15 mouse cellular contexts compared by ENCODE assay signal in genomic region chr6:88928026-88928425, GRCm38 (mm10). TPM values are rescaled to one million over a fixed set of nuclear protein-coding genes. Genes with fewer than 3 reads are reported as not detected.
A peak's percentile ranks its signal among the peaks of the same experiment; 100 is the strongest.
DNase-seq lines count a peak whose midpoint lies in the region.
"Had no signal": no experiment of that assay in that cellular context is flagged by ENCODE, and none has a peak within 500 bp of the region (broad histone marks: within the 10 kb centered on the region; RNA-seq: fewer than 3 reads in every experiment).

No protein-coding gene starts in this region.

- H3K4me3 ChIP-seq in heart, embryonic 10.5 days, result no peak overlapping the region
- H3K4me3 ChIP-seq in limb, embryonic 10.5 days, result no peak overlapping the region
- H3K4me3 ChIP-seq: embryonic facial prominence, embryonic 12.5 days; kidney, embryonic 15.5 days; layer of hippocampus, adult 2 months; limb, embryonic 15.5 days; lung, embryonic 15.5 days; stomach, embryonic 15.5 days had no signal

- H3K27ac ChIP-seq in heart, embryonic 10.5 days, result 0 out of 2 replicates have a peak overlapping the region, but pooled peaks have one; percentile 48
- H3K27ac ChIP-seq in limb, embryonic 10.5 days, result peak overlapping the region; percentile 32; the same call in 1 of the 2 replicates
- H3K27ac ChIP-seq: embryonic facial prominence, embryonic 12.5 days; kidney, embryonic 15.5 days; limb, embryonic 15.5 days; lung, embryonic 15.5 days; stomach, embryonic 15.5 days had no signal

- no peaks in the 10 kb centered on the region for H3K36me3 ChIP-seq in heart, embryonic 10.5 days
- H3K36me3 ChIP-seq in limb, embryonic 10.5 days, result no peaks in the 10 kb centered on the region
- H3K36me3 ChIP-seq: embryonic facial prominence, embryonic 12.5 days; kidney, embryonic 15.5 days; limb, embryonic 15.5 days; lung, embryonic 15.5 days; stomach, embryonic 15.5 days had no signal

- WGBS in heart, embryonic 10.5 days, result 90% methylated on average over 1 of the region's 1 CpGs
- WGBS in limb, embryonic 10.5 days, result 83% methylated on average over 1 of the region's 1 CpGs

- no peaks in the 10 kb centered on the region for H3K9me3 ChIP-seq in heart, embryonic 10.5 days
- no peaks in the 10 kb centered on the region for H3K9me3 ChIP-seq in limb, embryonic 10.5 days (replicated peaks)
- H3K9me3 ChIP-seq: embryonic facial prominence, embryonic 12.5 days; kidney, embryonic 15.5 days; limb, embryonic 15.5 days; lung, embryonic 15.5 days; stomach, embryonic 15.5 days had no signal

- no peak for DNase-seq in heart, embryonic 10.5 days (ENCODE audit: low spot score)
- no peak for DNase-seq in heart, adult 18-20 months
- DNase-seq in 3T3-L1 (ENCODE audit: low read depth, low spot score), result peak; percentile 40
- DNase-seq in cerebellum, adult 9-11 months, result peak; percentile 74
- no peak for DNase-seq in limb, embryonic 10.5 days (ENCODE audit: low spot score)
- DNase-seq in T-cell, adult 2 months (ENCODE audit: low spot score), result no peak
- no peak for DNase-seq in left cerebral cortex, adult 11 months (ENCODE audit: low spot score)

- peaks cover 7% of the 10 kb centered on the region; the same call in 1 of the 2 replicates for H3K27me3 ChIP-seq in heart, embryonic 10.5 days (ENCODE audit: insufficient read depth, poor library complexity, severe bottlenecking)
- H3K27me3 ChIP-seq in limb, embryonic 10.5 days (ENCODE audit: low read depth, poor library complexity, severe bottlenecking), result no peaks in the 10 kb centered on the region
- H3K27me3 ChIP-seq: embryonic facial prominence, embryonic 12.5 days; kidney, embryonic 15.5 days; limb, embryonic 15.5 days; lung, embryonic 15.5 days; stomach, embryonic 15.5 days had no signal

- H3K4me1 ChIP-seq in heart, embryonic 10.5 days, result peaks cover 57% of the 10 kb centered on the region
- peaks cover 33% of the 10 kb centered on the region for H3K4me1 ChIP-seq in limb, embryonic 10.5 days

RNA-seq across cellular contexts. Expression of gene Tpra1, which starts 26.0 kb away (rescaled TPM):
- polyA plus RNA-seq in heart, embryonic 10.5 days (2016; fragmentation: Nextera tagmentation; extraction: Ambion mirVana), result 46.1 and 52.4 TPM in 2 replicates
- 10 to 100 TPM; 35.0 to 37.1 TPM for total RNA-seq in heart, adult 18-20 months (2021)
- polyA plus RNA-seq in limb, embryonic 10.5 days (2016; fragmentation: Nextera tagmentation; extraction: Ambion mirVana), result 48.7 and 60.3 TPM in 2 replicates

RNA-seq across cellular contexts. Expression of gene Mcm2, which starts 29.4 kb away (rescaled TPM):
- 184 TPM in 2 replicates for polyA plus RNA-seq in heart, embryonic 10.5 days (2016; fragmentation: Nextera tagmentation; extraction: Ambion mirVana)
- total RNA-seq in heart, adult 18-20 months (2021), result 1 to 10 TPM; 4.7 to 5.6 TPM
- polyA plus RNA-seq in limb, embryonic 10.5 days (2016; fragmentation: Nextera tagmentation; extraction: Ambion mirVana), result 281 and 283 TPM in 2 replicates

RNA-seq across cellular contexts. Expression of gene Podxl2, which starts 53.2 kb away (rescaled TPM):
- 26.7 and 28.6 TPM in 2 replicates for polyA plus RNA-seq in heart, embryonic 10.5 days (2016; fragmentation: Nextera tagmentation; extraction: Ambion mirVana)
- 10 to 100 TPM; 15.0 to 18.8 TPM for total RNA-seq in heart, adult 18-20 months (2021)
- polyA plus RNA-seq in limb, embryonic 10.5 days (2016; fragmentation: Nextera tagmentation; extraction: Ambion mirVana), result 31.1 and 50.4 TPM in 2 replicates
- total RNA-seq: granulocyte monocyte progenitor cell, adult 5-6 weeks; MEL had no signal

Comparison
In these comparisons a context has a peak if more than half of its experiments do, and no peak if none do; other contexts are left out.
1. DNase-seq: peak in 3T3-L1 (single experiment) and cerebellum, adult 9-11 months (single experiment); none in heart, embryonic 10.5 days (single experiment), heart, adult 18-20 months (0 of 2), limb, embryonic 10.5 days (single experiment), T-cell, adult 2 months (single experiment) and left cerebral cortex, adult 11 months (single experiment).